Mouse (Mus musculus): Measurements from ENCODE around the gene Col13a1. TPM values are rescaled to one million over a fixed set of nuclear protein-coding genes. Genes with fewer than 3 reads are reported as not detected.

Col13a1 gene
- total RNA-seq, 2 experiments from 2014 or later: 3.4 to 7.2 TPM

DNA sequence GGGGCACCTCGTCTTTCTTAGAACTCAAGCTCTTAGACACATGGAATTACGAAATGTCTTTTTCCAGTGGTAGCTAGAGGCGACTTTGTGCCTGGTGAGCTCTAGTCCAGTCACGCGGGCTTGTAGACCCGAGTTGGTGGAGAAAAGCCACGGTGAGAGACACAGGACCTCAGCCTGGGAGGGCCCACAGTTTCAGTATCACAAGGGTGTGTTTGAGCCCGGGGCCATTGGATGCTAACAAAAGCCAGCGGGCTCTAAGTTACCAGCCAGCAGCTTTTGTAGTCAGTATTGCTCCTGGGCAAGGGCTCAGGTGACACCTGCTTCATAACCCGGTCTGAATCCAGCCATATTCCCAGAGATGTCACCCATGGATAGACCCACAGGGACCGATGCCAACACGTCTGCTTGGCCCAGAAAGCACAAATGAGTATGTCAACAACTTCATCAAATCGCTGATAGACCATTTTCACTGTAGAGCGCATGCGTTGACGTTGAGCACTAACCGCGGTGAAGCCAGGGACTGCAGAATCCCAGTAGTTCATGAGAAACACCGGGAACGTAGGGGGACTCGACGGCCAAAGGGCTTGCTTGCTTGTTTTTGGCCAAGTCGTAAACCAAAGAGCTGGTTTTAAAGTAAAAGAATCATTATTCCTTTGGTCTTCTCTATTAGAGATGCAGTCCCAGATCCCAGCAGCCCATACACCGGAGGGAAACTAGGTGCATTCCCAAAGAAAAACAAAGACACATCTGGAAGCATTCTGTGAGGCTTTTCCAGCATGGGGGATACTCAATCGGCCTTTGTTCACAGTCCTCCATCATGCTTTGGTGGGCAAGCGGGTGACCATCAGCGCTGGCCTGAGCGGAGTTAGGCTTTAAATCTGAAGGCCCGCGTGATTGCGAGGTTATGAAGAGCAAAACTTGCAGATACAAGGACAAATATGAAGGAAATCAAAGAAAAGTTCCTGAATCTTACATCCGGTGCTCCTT lies 150.7 kb downstream of the Col13a1 start:
- DNase-seq: no peak

DNA sequence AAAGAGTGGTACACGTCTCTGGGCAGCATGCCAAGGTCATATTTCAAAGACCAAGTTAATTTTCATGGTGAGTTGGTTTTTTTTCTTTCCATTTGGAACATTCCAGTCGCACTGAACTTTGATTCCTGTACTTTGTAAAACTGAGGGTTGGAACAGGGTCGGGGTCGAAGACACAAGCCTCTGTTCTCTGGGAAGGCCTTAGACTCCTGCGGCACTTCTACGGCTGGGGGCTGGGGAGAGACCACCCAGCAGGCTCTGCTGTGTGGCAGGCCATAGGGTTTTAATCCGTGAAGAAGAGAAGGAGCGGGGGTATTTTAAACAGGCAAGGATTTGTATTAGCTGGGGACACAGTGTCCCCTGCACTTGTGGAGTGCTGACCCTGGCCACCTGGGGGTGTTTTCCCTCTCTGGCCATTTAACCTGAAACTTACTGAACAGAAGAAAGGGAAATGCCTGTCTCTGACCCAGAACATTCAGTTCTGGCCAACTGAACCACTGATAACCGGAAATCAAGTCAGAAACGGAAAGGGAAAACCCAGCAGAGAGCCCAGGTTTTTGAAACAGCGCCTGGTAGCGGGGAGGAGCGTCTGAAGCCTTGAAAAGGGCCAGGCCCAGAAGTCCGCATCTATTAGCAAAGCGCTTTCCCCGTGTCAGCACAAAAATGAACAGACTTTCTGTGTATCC lies 152.0 kb downstream of the Col13a1 start:
- no peak for DNase-seq

DNA sequence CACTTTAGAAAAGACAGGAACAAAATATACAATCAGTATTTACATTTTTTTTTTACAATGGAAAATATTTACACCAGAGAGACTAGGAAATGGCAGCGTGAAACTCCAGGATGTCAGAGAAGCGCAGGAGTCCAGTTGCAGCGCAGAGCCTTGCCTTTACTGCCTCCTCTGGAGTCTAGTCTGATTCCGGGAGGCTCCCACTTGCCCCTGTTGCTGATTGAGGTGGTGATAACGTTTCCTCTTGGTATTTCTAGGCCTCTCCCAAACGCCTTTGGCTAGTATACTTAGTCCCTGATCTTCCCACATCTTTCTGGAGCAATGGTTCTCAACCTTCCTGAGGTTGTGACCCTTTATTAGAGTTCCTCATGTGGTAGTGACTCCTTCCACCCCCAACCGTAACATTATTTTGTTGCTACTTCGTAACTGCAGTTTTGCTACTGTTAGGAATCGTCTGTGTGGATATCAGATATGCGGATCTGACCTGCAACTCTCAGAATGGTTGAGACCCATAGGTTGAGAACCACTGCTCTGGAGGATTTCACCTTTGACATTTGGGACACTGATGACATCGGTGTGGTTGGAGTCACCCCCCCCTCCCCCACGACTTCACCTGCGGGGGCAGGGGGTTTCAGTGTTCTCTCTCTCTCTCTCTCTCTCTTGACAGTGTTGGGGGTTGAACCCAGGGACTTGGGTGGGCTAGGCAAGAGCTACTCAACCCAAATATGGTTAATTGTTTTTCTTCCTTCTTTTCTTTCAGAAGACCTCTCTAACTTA lies 152.7 kb downstream of the Col13a1 start:
- DNase-seq: no peak

DNA sequence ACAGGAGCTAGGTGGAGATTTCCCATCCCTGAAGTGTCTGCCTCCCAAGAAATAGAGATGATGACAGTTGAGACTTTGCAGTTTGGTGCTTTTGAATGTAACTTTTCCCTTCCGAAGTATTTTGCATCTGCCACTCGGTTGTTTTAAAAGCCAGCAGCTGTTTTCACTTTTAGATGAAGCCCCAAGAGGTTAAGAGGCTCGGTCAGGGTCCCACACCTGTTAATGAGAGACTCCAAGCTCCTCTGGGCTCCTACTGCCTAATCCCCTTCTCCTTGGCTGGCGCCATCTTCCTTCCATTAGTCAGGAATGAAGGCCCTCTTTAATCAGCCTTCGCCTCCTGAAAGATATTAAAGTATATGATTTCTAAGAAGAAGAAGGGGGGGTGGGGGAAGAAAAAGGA lies 153.4 kb downstream of the Col13a1 start:
- DNase-seq: no peak

GRCm38 (mm10) chr10:61823731-61824115 lies 155.2 kb downstream of the Col13a1 start:
- no peak for DNase-seq

DNA sequence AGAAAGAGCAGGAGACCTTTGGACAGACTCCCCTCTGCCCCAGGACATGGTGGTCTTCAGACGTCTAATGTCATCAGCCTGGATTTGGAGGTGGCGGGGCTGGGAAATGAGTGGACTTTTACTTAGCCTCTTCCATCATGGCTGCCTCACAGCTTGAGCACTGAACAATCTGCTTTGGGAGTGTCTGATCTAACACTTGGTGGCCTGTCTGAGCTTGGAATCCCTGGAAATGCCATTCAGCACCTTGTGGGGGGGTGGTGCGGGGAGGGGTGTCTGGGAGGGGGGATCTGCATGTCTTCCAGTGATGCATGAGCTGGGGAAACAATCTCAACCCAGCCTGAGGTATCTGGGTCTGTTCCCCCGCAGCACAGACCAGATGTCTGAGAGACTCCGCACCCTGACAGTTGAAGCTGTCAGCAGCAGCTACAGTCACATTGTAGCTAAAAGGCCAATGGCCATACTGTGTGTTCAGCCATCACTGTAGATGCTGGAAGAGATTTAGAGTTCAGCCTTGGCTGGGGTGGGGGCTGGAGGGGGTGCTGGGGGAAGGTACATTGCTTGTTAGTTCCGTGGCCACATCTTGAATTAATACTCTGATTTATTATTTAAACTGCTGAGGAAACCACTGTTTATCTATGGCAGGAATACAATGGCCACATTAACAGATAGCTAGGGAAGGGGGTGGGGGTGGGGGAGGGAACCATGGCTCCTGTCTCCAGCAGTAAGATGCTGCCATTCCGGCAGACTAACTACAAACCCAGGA lies 155.8 kb downstream of the Col13a1 start:
- no peak for DNase-seq

DNA sequence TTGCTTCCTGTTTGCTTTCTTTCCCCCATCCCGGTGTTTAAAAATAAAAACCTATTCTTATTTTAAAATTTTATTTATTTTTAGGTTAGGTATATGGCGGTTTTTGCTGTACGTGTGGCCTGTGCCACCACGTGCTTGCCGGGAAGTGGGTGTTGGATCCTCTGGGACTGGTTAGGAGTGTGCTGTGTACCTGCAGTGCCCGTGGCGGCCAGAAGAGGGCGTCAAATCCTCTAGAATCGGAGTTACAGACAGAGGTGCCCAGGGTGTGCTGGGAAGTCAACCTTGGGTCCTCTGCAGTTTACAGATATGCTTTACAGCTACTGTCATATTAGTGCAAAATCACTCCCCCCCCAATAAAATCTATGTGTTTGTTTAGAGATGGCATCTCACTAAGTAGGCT lies 158.9 kb downstream of the Col13a1 start:
- DNase-seq: no peak

- no peak for DNase-seq
Observed at GRCm38 (mm10) chr10:61811987-61812386, 166.9 kb downstream of the Col13a1 start.

- DNase-seq: no peak
Observed at GRCm38 (mm10) chr10:61798133-61798576, 180.8 kb downstream of the Col13a1 start.

GRCm38 (mm10) chr10:61795458-61795857 lies 183.4 kb downstream of the Col13a1 start:
- DNase-seq: no peak

- DNase-seq: no peak
Observed at GRCm38 (mm10) chr10:61794971-61795370, 183.9 kb downstream of the Col13a1 start.

DNA sequence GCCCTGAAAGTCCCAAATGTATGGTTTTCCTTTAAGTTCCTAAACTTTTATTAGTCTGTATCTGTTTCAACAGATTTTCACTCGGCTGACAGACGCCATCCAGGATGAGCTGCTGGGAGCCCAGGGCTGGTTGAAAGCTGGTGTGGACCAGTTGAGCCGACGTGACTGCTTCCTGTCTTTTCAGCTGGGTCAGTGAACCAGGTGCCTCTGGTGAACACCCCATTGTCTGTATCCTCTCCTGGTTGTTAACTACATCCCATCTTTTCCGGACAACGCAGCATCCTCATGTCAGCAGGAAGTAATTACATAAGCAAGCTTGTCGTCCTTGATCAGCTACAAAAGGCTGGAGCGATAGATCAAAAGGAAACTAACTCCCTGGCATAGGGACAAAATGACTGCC lies 185.9 kb downstream of the Col13a1 start:
- DNase-seq: no peak

DNA sequence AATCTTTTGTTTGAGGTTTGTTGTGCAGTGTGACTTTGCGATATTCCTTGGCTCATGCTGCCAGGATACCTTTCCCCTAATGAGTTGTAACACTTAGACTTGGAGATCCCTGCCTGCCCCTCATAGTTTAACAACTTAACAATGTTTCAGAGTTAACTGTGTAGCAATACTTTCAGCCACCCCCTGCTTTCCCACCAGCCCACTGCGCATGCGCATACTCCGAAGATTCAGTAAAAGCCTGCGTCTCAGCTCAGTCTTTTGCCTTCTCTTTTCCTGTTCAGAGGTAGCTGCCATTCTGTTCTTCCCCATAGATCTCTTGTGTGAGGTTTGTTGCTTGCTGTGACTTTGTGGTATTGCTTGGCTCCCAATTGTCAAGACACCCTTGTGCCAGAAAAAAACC lies 190.4 kb downstream of the Col13a1 start:
- no peak for DNase-seq

Other genes with a start within 250 kb of the Col13a1 start
- gene H2afy2, start 195.0 kb downstream of the Col13a1 start, total RNA-seq (2021): 1 to 10 TPM; 4.7 to 7.8 TPM
- gene Neurog3, start 154.0 kb upstream of the Col13a1 start, total RNA-seq (2021): not detected
- under 1 TPM; 0.52 to 0.70 TPM for gene Fam241b, start 164.8 kb upstream of the Col13a1 start, total RNA-seq (2021)